Mouse (Mus musculus) liver, embryonic 11.5 days (tissue): ENCODE results near the gene Lrrc26. TPM values are rescaled to one million over a fixed set of nuclear protein-coding genes. Genes with fewer than 3 reads are reported as not detected.
"Not testable (repeated sequence)": the region's sequence is repeated elsewhere in the genome, so short reads cannot be mapped to it uniquely, and the experiment has no call there.

Experiments used
- ATAC-seq: fragments of 200-750 bp; cut with Nextera tagmentation; replicated peaks from 2 replicates; pipeline ENCODE4 v1.8.0; 2017; ENCODE audit warnings: moderate number of reproducible peaks, mild to moderate bottlenecking, moderate TSS enrichment, moderate library complexity; ENCODE audit not compliant: low FRiP score
- DNase-seq: peaks from one replicate; pipeline ENCODE4 v3.0.0-alpha.2; 2017; ENCODE audit warnings: low spot score
- H3K27ac ChIP-seq: fragments of 300-500 bp; sonication (generic); 2 replicates; pipeline ENCODE4 v1.5.1; 2014; ENCODE audit warnings: mild to moderate bottlenecking, low read depth, low read length, control low read depth
- H3K27me3 ChIP-seq: fragments of 300-500 bp; sonication (generic); replicated peaks from 2 replicates; pipeline ENCODE4 v1.6.1; 2014; ENCODE audit warnings: low read length, mixed read lengths; ENCODE audit not compliant: control insufficient read depth, insufficient read depth
- H3K36me3 ChIP-seq: fragments of 300-500 bp; sonication (generic); 2 replicates; pipeline ENCODE4 v1.6.1; 2014; ENCODE audit warnings: mild to moderate bottlenecking, low read length, moderate library complexity, mixed read lengths; ENCODE audit not compliant: control insufficient read depth, insufficient read depth
- H3K4me1 ChIP-seq: fragments of 300-500 bp; sonication (generic); replicated peaks from 2 replicates; pipeline ENCODE4 v1.6.1; 2014; ENCODE audit warnings: low read length, mixed read lengths; ENCODE audit not compliant: control insufficient read depth, insufficient read depth
- H3K4me2 ChIP-seq: fragments of 300-500 bp; sonication (generic); 2 replicates; pipeline ENCODE4 v1.6.1; 2014; ENCODE audit warnings: mild to moderate bottlenecking, control low read depth, moderate library complexity
- H3K4me3 ChIP-seq: fragments of 300-500 bp; sonication (generic); 2 replicates; pipeline ENCODE4 v1.5.1; 2014; ENCODE audit warnings: low read depth, low read length, control low read depth
- H3K9ac ChIP-seq: fragments of 300-500 bp; sonication (generic); 2 replicates; pipeline ENCODE4 v1.6.1; 2014; ENCODE audit warnings: low read depth, low read length, control low read depth
- H3K9me3 ChIP-seq: fragments of 300-500 bp; sonication (generic); 2 replicates; pipeline ENCODE4 v1.6.1; 2016; ENCODE audit warnings: low read length, inconsistent platforms, mixed read lengths; ENCODE audit not compliant: control insufficient read depth
- WGBS: fragments of 180-500 bp; shearing (Covaris S2); extraction: QIAGEN DNeasy Blood & Tissue Kit; methylation state at CpG from one replicate; pipeline ENCODE4 v1.1.7; 2014; 5-methylcytosine and 5-hydroxymethylcytosine counted together
- polyA plus RNA-seq: library from polyadenylated mRNA; unstranded; fragments of >200 nt; fragmentation: Nextera tagmentation; extraction: Ambion mirVana; gene quantifications from 2 replicates; pipeline ENCODE4 v1.2.1, GENCODE M21; 2014

The Lrrc26 gene
- polyA plus RNA-seq, 1 experiment from 2014 or later, result not detected

- Histone ChIP-seq H3K36me3 (peaks cover 33% of the 10 kb centered on the region), H3K4me2 (no peak overlapping the region), H3K4me3 (no peak overlapping the region), H3K27ac (no peak overlapping the region), H3K9me3 (no peaks in the 10 kb centered on the region), H3K4me1 (peaks cover 12% of the 10 kb centered on the region; the same call in 1 of the 2 replicates), H3K27me3 (no peaks in the 10 kb centered on the region), H3K9ac (no peak overlapping the region)
- 88% methylated on average over 1 of the region's 1 CpGs for WGBS
- ATAC-seq (no peak), DNase-seq (no peak)
These were observed 37.4 kb upstream of the Lrrc26 start for GRCm38 (mm10) chr2:25252331-25252730.

GRCm38 (mm10) chr2:25255284-25255779, 34.4 kb upstream of the Lrrc26 start, which contains the start of gene Tmem203:
TSS of gene Tmem203 (plus strand) at chr2:25255439.
- peak; percentile 98 for DNase-seq
- H3K9ac ChIP-seq, result peak within 1 kb of the TSS; percentile 87
- H3K4me1 ChIP-seq, result peaks cover 12% of the 10 kb centered on the region; the same call in 1 of the 2 replicates
- under 1% methylated on average over 39 of the region's 39 CpGs for WGBS
- peaks cover 17% of the 10 kb centered on the region for H3K36me3 ChIP-seq
- H3K4me2 ChIP-seq, result peak within 1 kb of the TSS; percentile 98
- peak within 1 kb of the TSS; percentile 92 for H3K4me3 ChIP-seq
- H3K27ac ChIP-seq, result peak within 1 kb of the TSS; percentile 76
- H3K9me3 ChIP-seq, result no peaks in the 10 kb centered on the region
- H3K27me3 ChIP-seq, result no peaks in the 10 kb centered on the region
- ATAC-seq, result peak; percentile 83

- not testable (repeated sequence) for H3K27ac ChIP-seq, H3K36me3 ChIP-seq, ATAC-seq, H3K9me3 ChIP-seq, H3K27me3 ChIP-seq, DNase-seq
- peaks cover 12% of the 10 kb centered on the region; the same call in 1 of the 2 replicates for H3K4me1 ChIP-seq
- peak overlapping the region; percentile 92 for H3K4me3 ChIP-seq
- WGBS, result 45% methylated on average over 11 of the region's 12 CpGs
- H3K4me2 ChIP-seq, result peak overlapping the region; percentile 98
- H3K9ac ChIP-seq, result peak overlapping the region; percentile 87
These were observed 33.1 kb upstream of the Lrrc26 start for GRCm38 (mm10) chr2:25256443-25257109.

GRCm38 (mm10) chr2:25257250-25257649, 32.5 kb upstream of the Lrrc26 start:
- not testable (repeated sequence) for H3K4me3 ChIP-seq, H3K27me3 ChIP-seq, H3K9me3 ChIP-seq, H3K9ac ChIP-seq, H3K4me2 ChIP-seq, ATAC-seq, DNase-seq, H3K36me3 ChIP-seq, H3K27ac ChIP-seq
- 81% methylated on average over 5 of the region's 5 CpGs for WGBS
- H3K4me1 ChIP-seq, result peaks cover 12% of the 10 kb centered on the region; the same call in 1 of the 2 replicates

- no peak overlapping the region for H3K4me3 ChIP-seq
- H3K9me3 ChIP-seq, result no peaks in the 10 kb centered on the region
- DNase-seq, result no peak
- 55% methylated on average over 2 of the region's 2 CpGs for WGBS
- ATAC-seq, result no peak
- no peaks in the 10 kb centered on the region for H3K36me3 ChIP-seq
- no peak overlapping the region for H3K9ac ChIP-seq
- H3K27me3 ChIP-seq, result no peaks in the 10 kb centered on the region
- no peak overlapping the region for H3K27ac ChIP-seq
- peak overlapping the region; percentile 16; the same call in 1 of the 2 replicates for H3K4me2 ChIP-seq
- peaks cover 18% of the 10 kb centered on the region; the same call in 1 of the 2 replicates for H3K4me1 ChIP-seq
These were observed 30.8 kb upstream of the Lrrc26 start for GRCm38 (mm10) chr2:25258887-25259286.

GRCm38 (mm10) chr2:25261870-25262269, 27.8 kb upstream of the Lrrc26 start:
- Histone ChIP-seq H3K9ac (peak overlapping the region; percentile 71), H3K27ac (peak overlapping the region; percentile 71), H3K4me2 (peak overlapping the region; percentile 69), H3K27me3 (peaks cover 3% of the 10 kb centered on the region; the same call in 1 of the 2 replicates), H3K4me1 (peaks cover 24% of the 10 kb centered on the region), H3K9me3 (no peaks in the 10 kb centered on the region), H3K36me3 (no peaks in the 10 kb centered on the region), H3K4me3 (peak overlapping the region; percentile 75)
- ATAC-seq (peak; percentile 17; the same call in 1 of the 2 replicates), DNase-seq (no peak)
- WGBS, result 47% methylated on average over 12 of the region's 12 CpGs

GRCm38 (mm10) chr2:25262291-25262767, 27.4 kb upstream of the Lrrc26 start, which contains the start of gene Tprn:
TSS of gene Tprn (plus strand) at chr2:25262618.
- Histone ChIP-seq H3K4me3 (peak within 1 kb of the TSS; percentile 75), H3K9ac (peak within 1 kb of the TSS; percentile 71), H3K4me2 (peak within 1 kb of the TSS; percentile 69), H3K36me3 (no peaks in the 10 kb centered on the region), H3K4me1 (peaks cover 28% of the 10 kb centered on the region), H3K27me3 (peaks cover 3% of the 10 kb centered on the region; the same call in 1 of the 2 replicates), H3K9me3 (no peaks in the 10 kb centered on the region), H3K27ac (peak within 1 kb of the TSS; percentile 71)
- under 1% methylated on average over 39 of the region's 39 CpGs for WGBS
- DNase-seq, result peak; percentile 89
- peak; percentile 97 for ATAC-seq

GRCm38 (mm10) chr2:25262795-25263622, 26.7 kb upstream of the Lrrc26 start:
- Histone ChIP-seq H3K9ac (peak overlapping the region; percentile 63), H3K9me3 (no peaks in the 10 kb centered on the region), H3K27ac (peak overlapping the region; percentile 39; the same call in 1 of the 2 replicates), H3K4me2 (peak overlapping the region; percentile 69), H3K27me3 (peaks cover 3% of the 10 kb centered on the region; the same call in 1 of the 2 replicates), H3K4me1 (peaks cover 32% of the 10 kb centered on the region), H3K4me3 (peak overlapping the region; percentile 75), H3K36me3 (no peaks in the 10 kb centered on the region)
- DNase-seq (no peak), ATAC-seq (peak; percentile 18; the same call in 1 of the 2 replicates)
- WGBS, result under 1% methylated on average over 81 of the region's 82 CpGs
